Mouse (Mus musculus) T-helper 1 cell (primary cell): ENCODE measurements around the gene Senp6.
"Not testable (repeated sequence)": the region's sequence is repeated elsewhere in the genome, so short reads cannot be mapped to it uniquely, and the experiment has no call there.

ENCODE experiments used
- in situ Hi-C: fragments of 300-600 bp; cut with MboI, MseI; formaldehyde crosslinking; loops from one replicate; pipeline ENCODE4 v1.15.1; 2025; ENCODE audit warnings: high pct_unique_total_duplicates

Gene Senp6

GRCm38 (mm10) chr9:80066367-80067220 lies at the start of gene Senp6:
Gene Senp6, plus strand, starts transcription at chr9:80066903.
- in situ Hi-C loops = no loop called here

- in situ Hi-C loops = no loop called here
Observed at GRCm38 (mm10) chr9:80020429-80020828, 46.3 kb upstream of the Senp6 start.

- in situ Hi-C loops = no loop called here
Observed at GRCm38 (mm10) chr9:80021648-80022047, 45.1 kb upstream of the Senp6 start.

- in situ Hi-C loops = no loop called here
Observed at GRCm38 (mm10) chr9:80022821-80023220, 43.9 kb upstream of the Senp6 start.

- in situ Hi-C loops = not testable (repeated sequence)
Observed at GRCm38 (mm10) chr9:80025347-80025746, 41.4 kb upstream of the Senp6 start.

GRCm38 (mm10) chr9:80026017-80026416 lies 40.7 kb upstream of the Senp6 start:
- in situ Hi-C loops = no loop called here

GRCm38 (mm10) chr9:80026581-80027021 lies 40.1 kb upstream of the Senp6 start:
- in situ Hi-C loops = no loop called here

- in situ Hi-C loops = no loop called here
Observed at GRCm38 (mm10) chr9:80037262-80037996, 29.3 kb upstream of the Senp6 start.

GRCm38 (mm10) chr9:80037997-80038383 lies 28.7 kb upstream of the Senp6 start:
- in situ Hi-C loops = no loop called here

GRCm38 (mm10) chr9:80039296-80039815 lies 27.3 kb upstream of the Senp6 start:
- in situ Hi-C loops = no loop called here

- in situ Hi-C loops = loop anchor here (10.0 kb wide), 1 partner anchor 760 kb away; no protein-coding TSS in a partner anchor
Observed at GRCm38 (mm10) chr9:80044301-80044700, 22.4 kb upstream of the Senp6 start.

- in situ Hi-C loops = loop anchor here (10.0 kb wide), 1 partner anchor 756 kb away; no protein-coding TSS in a partner anchor
Observed at GRCm38 (mm10) chr9:80049271-80049670, 17.4 kb upstream of the Senp6 start.

GRCm38 (mm10) chr9:80052951-80053350 lies 13.8 kb upstream of the Senp6 start:
- in situ Hi-C loops = no loop called here

GRCm38 (mm10) chr9:80057690-80058089 lies 9.0 kb upstream of the Senp6 start:
- in situ Hi-C loops = no loop called here

- in situ Hi-C loops = not testable (repeated sequence)
Observed at GRCm38 (mm10) chr9:80065495-80065894, 1.2 kb upstream of the Senp6 start.

- in situ Hi-C loops = no loop called here
Observed at GRCm38 (mm10) chr9:80067221-80068027, 721 bp downstream of the Senp6 start.

GRCm38 (mm10) chr9:80068028-80068515 lies 1.4 kb downstream of the Senp6 start:
- in situ Hi-C loops = no loop called here

GRCm38 (mm10) chr9:80068735-80069315 lies 2.1 kb downstream of the Senp6 start:
- in situ Hi-C loops = no loop called here

- in situ Hi-C loops = no loop called here
Observed at GRCm38 (mm10) chr9:80070026-80070425, 3.3 kb downstream of the Senp6 start.

GRCm38 (mm10) chr9:80071616-80072015 lies 4.9 kb downstream of the Senp6 start:
- in situ Hi-C loops = no loop called here

GRCm38 (mm10) chr9:80074067-80074466 lies 7.4 kb downstream of the Senp6 start:
- in situ Hi-C loops = no loop called here
